Mouse (Mus musculus) stomach, postnatal 0 days (tissue): ENCODE measurements around the gene Bmt2. TPM values are rescaled to one million over a fixed set of nuclear protein-coding genes. Genes with fewer than 3 reads are reported as not detected.

ENCODE experiments used
- ATAC-seq: fragments of 200-750 bp; cut with Nextera tagmentation; 2 replicates; pipeline ENCODE4 v1.8.0; 2017; ENCODE audit not compliant: low FRiP score, low TSS enrichment
- DNase-seq: peaks from one replicate; pipeline ENCODE4 v3.0.0-alpha.2; 2016; ENCODE audit warnings: low spot score
- H3K27ac ChIP-seq: fragments of 300-500 bp; sonication (generic); replicated peaks from 2 replicates; pipeline ENCODE4 v1.5.1; 2014; ENCODE audit warnings: mild to moderate bottlenecking, control low read depth
- H3K27me3 ChIP-seq: fragments of 300-500 bp; sonication (generic); 2 replicates; pipeline ENCODE4 v1.6.1; 2014; ENCODE audit warnings: low read length; ENCODE audit not compliant: control insufficient read depth, insufficient read depth
- H3K36me3 ChIP-seq: fragments of 300-500 bp; sonication (generic); 2 replicates; pipeline ENCODE4 v1.6.1; 2014; ENCODE audit warnings: low read length, mixed read lengths; ENCODE audit not compliant: control insufficient read depth, insufficient read depth
- H3K4me1 ChIP-seq: fragments of 300-500 bp; sonication (generic); replicated peaks from 2 replicates; pipeline ENCODE4 v1.6.1; 2014; ENCODE audit warnings: antibody characterized with exemption; ENCODE audit not compliant: control insufficient read depth, insufficient read depth
- H3K4me2 ChIP-seq: fragments of 300-500 bp; sonication (generic); replicated peaks from 2 replicates; pipeline ENCODE4 v1.6.1; 2014; ENCODE audit warnings: low read depth, mild to moderate bottlenecking, control low read depth, moderate library complexity
- H3K4me3 ChIP-seq: fragments of 300-500 bp; sonication (generic); 2 replicates; pipeline ENCODE4 v1.5.1; 2014; ENCODE audit warnings: low read depth, low read length, control low read depth
- H3K9ac ChIP-seq: fragments of 300-500 bp; sonication (generic); 2 replicates; pipeline ENCODE4 v1.6.1; 2014; ENCODE audit warnings: mild to moderate bottlenecking, low read length, control low read depth, mixed read lengths
- H3K9me3 ChIP-seq: fragments of 300-500 bp; sonication (generic); 2 replicates; pipeline ENCODE4 v1.6.1; 2016; ENCODE audit warnings: low read length; ENCODE audit not compliant: control insufficient read depth
- CTCF ChIP-seq: IDR thresholded peaks from 2 replicates; pipeline ENCODE4 v1.5.1; 2016; ENCODE audit warnings: antibody characterized with exemption, low read depth, mild to moderate bottlenecking, moderate library complexity
- EP300 ChIP-seq: optimal IDR thresholded peaks from 2 replicates; pipeline ENCODE3; 2016; ENCODE audit warnings: antibody characterized with exemption
- WGBS: fragments of 180-500 bp; shearing (Covaris S2); extraction: QIAGEN DNeasy Blood & Tissue Kit; methylation state at CpG from one replicate; pipeline ENCODE4 v1.1.7; 2014; 5-methylcytosine and 5-hydroxymethylcytosine counted together
- polyA plus RNA-seq: library from polyadenylated mRNA; unstranded; fragments of >200 nt; fragmentation: Nextera tagmentation; extraction: Ambion mirVana; gene quantifications from 2 replicates; pipeline ENCODE4 v1.2.1, GENCODE M21; 2015

Gene Bmt2
- polyA plus RNA-seq: 6.4 and 6.9 TPM in 2 replicates

- Histone ChIP-seq H3K4me1 (no peaks in the 10 kb centered on the region), H3K27ac (peak within 1 kb of the TSS; percentile 95), H3K9ac (peak within 1 kb of the TSS; percentile 96), H3K36me3 (no peaks in the 10 kb centered on the region), H3K4me2 (peak within 1 kb of the TSS; percentile 79), H3K4me3 (peak within 1 kb of the TSS; percentile 92), H3K9me3 (no peaks in the 10 kb centered on the region), H3K27me3 (no peaks in the 10 kb centered on the region)
- ATAC-seq: peak; percentile 100
- no peak for TF ChIP-seq CTCF
- TF ChIP-seq EP300: no peak
- WGBS: under 1% methylated on average over 36 of the region's 37 CpGs
- DNase-seq: peak; percentile 99
These were observed at the start of gene Bmt2 for GRCm38 (mm10) chr6:13677818-13678282. Gene Bmt2, minus strand, starts transcription at chr6:13677966.

GRCm38 (mm10) chr6:13722166-13722565 lies 44.4 kb upstream of the Bmt2 start:
- DNase-seq: no peak

GRCm38 (mm10) chr6:13714867-13715266 lies 37.1 kb upstream of the Bmt2 start:
- no peaks in the 10 kb centered on the region for H3K27me3 ChIP-seq
- H3K36me3 ChIP-seq: no peaks in the 10 kb centered on the region
- no peaks in the 10 kb centered on the region for H3K4me1 ChIP-seq
- no peak for ATAC-seq
- H3K27ac ChIP-seq: no peak overlapping the region
- no peak overlapping the region for H3K9ac ChIP-seq
- no peak overlapping the region for H3K4me2 ChIP-seq
- DNase-seq: no peak
- WGBS: 87% methylated on average over 3 of the region's 3 CpGs
- no peak overlapping the region for H3K4me3 ChIP-seq
- no peaks in the 10 kb centered on the region for H3K9me3 ChIP-seq
- no peak for TF ChIP-seq CTCF
- no peak for TF ChIP-seq EP300

More at GRCm38 (mm10) chr6:13722166-13722565, 44.4 kb upstream of the Bmt2 start:
- H3K27me3 ChIP-seq: no peaks in the 10 kb centered on the region
- no peak for ATAC-seq
- no peak overlapping the region for H3K4me3 ChIP-seq
- H3K4me1 ChIP-seq: no peaks in the 10 kb centered on the region
- no peaks in the 10 kb centered on the region for H3K9me3 ChIP-seq
- TF ChIP-seq EP300: no peak
- no peak for TF ChIP-seq CTCF
- H3K36me3 ChIP-seq: no peaks in the 10 kb centered on the region
- no peak overlapping the region for H3K4me2 ChIP-seq
- no peak overlapping the region for H3K9ac ChIP-seq
- H3K27ac ChIP-seq: no peak overlapping the region
- 95% methylated on average over 3 of the region's 3 CpGs for WGBS

GRCm38 (mm10) chr6:13696882-13697281 lies 19.1 kb upstream of the Bmt2 start:
- Histone ChIP-seq H3K36me3 (no peaks in the 10 kb centered on the region), H3K4me2 (no peak overlapping the region), H3K9me3 (no peaks in the 10 kb centered on the region), H3K27me3 (no peaks in the 10 kb centered on the region), H3K4me3 (no peak overlapping the region), H3K9ac (no peak overlapping the region), H3K4me1 (no peaks in the 10 kb centered on the region), H3K27ac (no peak overlapping the region)
- ATAC-seq (no peak), DNase-seq (no peak)
- 61% methylated on average over 4 of the region's 4 CpGs for WGBS
- TF ChIP-seq CTCF: no peak
- TF ChIP-seq EP300: no peak

GRCm38 (mm10) chr6:13695103-13695845 lies 17.5 kb upstream of the Bmt2 start:
- no peak for DNase-seq
- Histone ChIP-seq H3K27me3 (no peaks in the 10 kb centered on the region), H3K9ac (no peak overlapping the region), H3K27ac (no peak overlapping the region), H3K4me2 (no peak overlapping the region), H3K4me3 (no peak overlapping the region), H3K36me3 (no peaks in the 10 kb centered on the region), H3K9me3 (no peaks in the 10 kb centered on the region), H3K4me1 (no peaks in the 10 kb centered on the region)
- WGBS: 72% methylated on average over 2 of the region's 2 CpGs
- TF ChIP-seq EP300: no peak
- no peak for TF ChIP-seq CTCF
- no peak for ATAC-seq

GRCm38 (mm10) chr6:13691657-13692294 lies 14.0 kb upstream of the Bmt2 start:
- 53% methylated on average over 2 of the region's 2 CpGs for WGBS
- H3K27ac ChIP-seq: no peak overlapping the region
- H3K9ac ChIP-seq: no peak overlapping the region
- no peaks in the 10 kb centered on the region for H3K9me3 ChIP-seq
- H3K4me3 ChIP-seq: no peak overlapping the region
- TF ChIP-seq CTCF: no peak
- no peaks in the 10 kb centered on the region for H3K36me3 ChIP-seq
- H3K4me1 ChIP-seq: no peaks in the 10 kb centered on the region
- H3K27me3 ChIP-seq: no peaks in the 10 kb centered on the region
- no peak overlapping the region for H3K4me2 ChIP-seq
- DNase-seq (no peak), ATAC-seq (no peak)
